Mouse (Mus musculus) heart, postnatal 0 days (tissue): ENCODE measurements around the gene Cacna2d2.

Experiments used
- CTCF ChIP-seq: IDR thresholded peaks from 2 replicates; pipeline ENCODE4 v1.5.1; 2016; ENCODE audit warnings: antibody characterized with exemption, control low read depth, low read depth
- EP300 ChIP-seq: IDR thresholded peaks from 2 replicates; pipeline ENCODE4 v1.6.1; 2016; ENCODE audit warnings: antibody characterized with exemption, low read depth

DNA sequence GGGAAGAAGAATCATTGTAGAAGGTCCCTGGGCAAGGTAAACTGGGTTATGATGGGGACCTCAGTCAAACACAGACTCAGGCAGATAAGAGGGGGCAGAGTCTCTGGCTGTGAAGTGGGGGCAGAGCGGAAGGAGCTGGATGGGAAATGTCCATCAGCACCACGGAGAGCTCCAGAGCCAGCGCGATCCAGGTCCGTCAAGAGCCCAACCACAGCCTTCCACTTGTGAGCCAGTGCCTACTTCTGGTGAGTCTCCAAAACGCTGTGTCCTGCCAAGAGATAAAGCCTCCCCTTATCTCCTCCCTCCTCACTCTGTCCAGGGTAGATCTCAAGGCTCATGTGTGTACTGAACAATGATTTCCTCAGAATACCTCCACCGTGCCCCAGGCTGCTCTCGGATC lies 17.7 kb upstream of the Cacna2d2 start:
- TF ChIP-seq CTCF = no peak
- no peak for TF ChIP-seq EP300
